Mouse (Mus musculus) forebrain, postnatal 0 days (tissue): ENCODE measurements around the gene Cadm1. TPM values are rescaled to one million over a fixed set of nuclear protein-coding genes. Genes with fewer than 3 reads are reported as not detected.

ENCODE experiments used
- ATAC-seq: fragments of 200-750 bp; cut with Nextera tagmentation; 2 replicates; pipeline ENCODE4 v1.8.0; 2017; ENCODE audit warnings: mild to moderate bottlenecking, moderate library complexity
- DNase-seq: peaks from one replicate; pipeline ENCODE4 v3.0.0-alpha.2; 2015
- H3K27ac ChIP-seq: fragments of 300-500 bp; sonication (generic); 2 replicates; pipeline ENCODE4 v1.5.1; 2014; ENCODE audit warnings: low read depth, mild to moderate bottlenecking, antibody characterized with exemption, low read length, moderate library complexity, mixed read lengths
- H3K27me3 ChIP-seq: fragments of 300-500 bp; sonication (generic); 2 replicates; pipeline ENCODE4 v1.6.1; 2014; ENCODE audit warnings: mild to moderate bottlenecking, low read length, mixed read lengths; ENCODE audit not compliant: insufficient read depth
- H3K36me3 ChIP-seq: fragments of 300-500 bp; sonication (generic); 2 replicates; pipeline ENCODE4 v1.6.1; 2014; ENCODE audit warnings: mild to moderate bottlenecking, moderate library complexity; ENCODE audit not compliant: insufficient read depth
- H3K4me1 ChIP-seq: fragments of 300-500 bp; sonication (generic); 2 replicates; pipeline ENCODE4 v1.6.1; 2014; ENCODE audit warnings: antibody characterized with exemption; ENCODE audit not compliant: insufficient read depth
- H3K4me2 ChIP-seq: fragments of 300-500 bp; sonication (generic); 2 replicates; pipeline ENCODE4 v1.6.1; 2014; ENCODE audit warnings: low read depth, mild to moderate bottlenecking, moderate library complexity
- H3K4me3 ChIP-seq: fragments of 300-500 bp; sonication (generic); 2 replicates; pipeline ENCODE4 v1.5.1; 2014; ENCODE audit warnings: low read depth, low read length, mixed read lengths
- H3K9ac ChIP-seq: fragments of 300-500 bp; sonication (generic); 2 replicates; pipeline ENCODE4 v1.6.1; 2014; ENCODE audit warnings: mild to moderate bottlenecking
- H3K9me3 ChIP-seq: fragments of 300-500 bp; sonication (generic); 2 replicates; pipeline ENCODE4 v1.6.1; 2016; ENCODE audit warnings: low read length
- CTCF ChIP-seq: sonication (generic); IDR thresholded peaks from 2 replicates; pipeline ENCODE4 v1.5.1; 2016; ENCODE audit warnings: antibody characterized with exemption, control low read depth, low read depth
- WGBS: fragments of 180-500 bp; shearing (Covaris S2); extraction: QIAGEN DNeasy Blood & Tissue Kit; methylation state at CpG from one replicate; pipeline ENCODE4 v1.1.7; 2014; 5-methylcytosine and 5-hydroxymethylcytosine counted together
- polyA plus RNA-seq: library from polyadenylated mRNA; unstranded; fragments of >200 nt; fragmentation: Nextera tagmentation; extraction: Ambion mirVana; gene quantifications from 2 replicates; pipeline ENCODE4 v1.2.1, GENCODE M21; 2015
- total RNA-seq: library from RNA; depleted of rRNA; stranded (reverse); fragments of >200 nt; gene quantifications from 2 replicates; pipeline ENCODE4 v1.2.3, GENCODE M21; 2014

The Cadm1 gene
- total and polyA plus RNA-seq, 2 experiments from 2014 or later = 289 to 381 TPM

DNA sequence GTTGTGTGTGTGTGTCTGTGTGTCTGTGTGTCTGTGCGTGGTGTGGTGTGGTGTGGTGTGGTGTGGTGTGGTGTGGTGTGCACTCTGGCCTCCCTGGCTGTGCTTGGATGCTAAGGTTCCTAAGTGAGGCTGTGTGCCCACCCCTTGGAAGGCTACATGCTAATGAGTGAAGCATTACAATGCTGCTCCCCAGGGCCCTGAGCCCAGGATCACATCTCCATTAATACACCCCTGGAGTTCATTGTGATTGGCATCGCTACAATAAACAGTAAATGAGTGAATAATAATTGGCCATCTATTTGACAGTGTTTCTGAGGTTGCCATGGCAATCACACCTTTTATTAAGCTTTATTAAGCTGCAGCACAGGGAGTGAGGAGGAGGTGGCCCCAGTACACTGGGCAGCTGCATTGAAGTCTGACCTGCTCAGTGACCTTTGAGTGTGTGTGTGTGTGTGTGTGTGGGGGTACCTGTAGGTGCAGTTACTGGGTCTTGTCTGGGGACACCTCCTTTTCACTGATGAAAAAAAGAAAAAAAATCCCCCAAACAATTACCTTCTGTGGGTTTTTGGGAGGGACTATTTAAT, 374.5 kb downstream of the Cadm1 start:
- 27% methylated on average over 2 of the region's 2 CpGs for WGBS
- no peak for DNase-seq

DNA sequence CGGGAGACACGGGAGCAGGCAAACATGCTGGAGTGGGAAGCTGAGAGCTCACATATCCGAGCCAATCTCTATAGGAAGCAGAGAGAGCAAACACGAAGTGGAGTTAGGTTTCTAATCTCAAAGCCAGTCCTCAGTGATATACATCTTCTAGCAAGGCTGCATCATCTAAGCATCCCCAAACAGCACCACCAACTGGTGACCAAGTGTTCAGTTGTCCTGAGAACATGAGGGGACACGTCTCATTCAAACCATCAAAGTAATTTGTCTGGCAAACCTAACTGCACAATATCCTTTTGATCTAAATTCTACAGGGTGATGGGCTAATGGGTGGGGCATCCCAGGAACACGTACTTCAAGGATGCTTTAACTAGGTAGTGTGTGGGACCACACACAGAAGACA, 376.5 kb downstream of the Cadm1 start:
- no peak overlapping the region for H3K27ac ChIP-seq
- WGBS = 51% methylated on average over 6 of the region's 6 CpGs
- H3K4me1 ChIP-seq = peaks cover 36% of the 10 kb centered on the region
- ATAC-seq (no peak), DNase-seq (no peak)
- H3K9ac ChIP-seq = no peak overlapping the region
- no peak overlapping the region for H3K4me2 ChIP-seq
- H3K36me3 ChIP-seq = no peaks in the 10 kb centered on the region
- no peaks in the 10 kb centered on the region for H3K27me3 ChIP-seq
- peak; percentile 55 for TF ChIP-seq CTCF
- H3K4me3 ChIP-seq = no peak overlapping the region
- H3K9me3 ChIP-seq = no peaks in the 10 kb centered on the region

More for the DNA sequence above, 374.5 kb downstream of the Cadm1 start:
- Histone ChIP-seq H3K9me3 (no peaks in the 10 kb centered on the region), H3K4me1 (peaks cover 22% of the 10 kb centered on the region; the same call in 1 of the 2 replicates), H3K9ac (no peak overlapping the region), H3K27ac (no peak overlapping the region), H3K4me3 (no peak overlapping the region), H3K27me3 (peaks cover 5% of the 10 kb centered on the region; the same call in 1 of the 2 replicates), H3K36me3 (no peaks in the 10 kb centered on the region), H3K4me2 (no peak overlapping the region)
- TF ChIP-seq CTCF = no peak
- peak; percentile 73 for ATAC-seq
